Mouse (Mus musculus) kidney, adult 2 months (tissue): ENCODE results near the gene Smim14.

ENCODE experiments used
- CTCF ChIP-seq: fragments of 200-500 bp; conservative IDR thresholded peaks from 2 replicates; pipeline ENCODE4 v1.5.1; 2011; ENCODE audit warnings: low read depth, mild to moderate bottlenecking, control low read depth, low read length, moderate library complexity, mixed read lengths; ENCODE audit not compliant: insufficient read depth, insufficient read length
- POLR2A ChIP-seq: fragments of 200-500 bp; IDR thresholded peaks from one replicate; pipeline ENCODE4 v1.6.1; 2011; ENCODE audit warnings: low read depth, low read length, control low read depth

DNA sequence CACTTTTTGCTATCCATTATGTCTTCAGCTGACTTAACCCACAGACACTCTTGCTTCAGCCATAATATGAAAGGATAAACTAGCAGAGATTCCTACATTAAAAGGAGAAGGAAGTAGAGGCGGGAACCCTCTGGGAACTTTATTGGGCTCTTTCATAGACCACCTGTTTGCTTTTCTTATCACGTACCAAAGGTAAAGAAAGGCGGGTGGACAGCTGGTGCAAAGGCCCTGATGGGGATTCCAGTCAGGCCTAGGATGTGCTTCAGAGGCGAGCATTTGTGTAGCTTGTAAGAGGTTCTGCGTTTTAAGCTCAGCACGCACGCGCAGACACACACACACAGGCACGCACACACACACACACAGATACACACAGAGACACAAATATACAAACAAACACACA lies 35.6 kb downstream of the Smim14 start:
- TF ChIP-seq CTCF (no peak), POLR2A (no peak)
